Mouse (Mus musculus): ENCODE measurements around the gene Lmnb2.

GRCm38 (mm10) chr10:80932206-80932605 is 14.2 kb upstream of the Lmnb2 start:
- TF ChIP-seq CTCF (IDR thresholded peaks at IDR 0.05; ENCODE audit: borderline replicate concordance, control insufficient read depth, extremely low read depth, insufficient read depth, low read length, poor library complexity): no peak
- TF ChIP-seq POLR2A (IDR thresholded peaks at IDR 0.05; ENCODE audit: control insufficient read depth, extremely low read depth, insufficient read depth, low read length, poor library complexity): no peak

Data from thymus, adult 2 months (tissue).